Mouse (Mus musculus) heart, postnatal 4 days (tissue): ENCODE data around the gene Slc44a3. TPM values are rescaled to one million over a fixed set of nuclear protein-coding genes. Genes with fewer than 3 reads are reported as not detected.

Experiments
- DNase-seq: peaks from one replicate; pipeline ENCODE4 v3.0.0; 2021
- total RNA-seq, 2 experiments: library from RNA; stranded (reverse); gene quantifications; 2 replicates each; pipeline ENCODE4 v1.2.3; 2021

The Slc44a3 gene
- total RNA-seq, 2 experiments from 2014 or later: 0.41 to 0.98 TPM

GRCm38 (mm10) chr3:121425861-121426620 lies 106.2 kb downstream of the Slc44a3 start, which contains the start of gene Cnn3:
Cnn3 (plus strand) TSS chr3:121426497.
- peak; percentile 95 for DNase-seq

GRCm38 (mm10) chr3:121422405-121422804 lies 109.8 kb downstream of the Slc44a3 start:
- no peak for DNase-seq

- no peak for DNase-seq
Measured at GRCm38 (mm10) chr3:121418850-121419435, 113.3 kb downstream of the Slc44a3 start.

- DNase-seq: no peak
Measured at GRCm38 (mm10) chr3:121418251-121418601, 114.0 kb downstream of the Slc44a3 start.

- no peak for DNase-seq
Measured at GRCm38 (mm10) chr3:121417379-121418250, 114.6 kb downstream of the Slc44a3 start.

- no peak for DNase-seq
Measured at GRCm38 (mm10) chr3:121416171-121417154, 115.7 kb downstream of the Slc44a3 start.

- no peak for DNase-seq
Measured at GRCm38 (mm10) chr3:121411450-121411849, 120.8 kb downstream of the Slc44a3 start.

Other genes with a start within 250 kb of the Slc44a3 start
- 1 to 10 TPM in 1 of 2 experiments, under 1 TPM in 1; 0.69 to 1.7 TPM for gene Tmem56, start 249.3 kb downstream of the Slc44a3 start, total RNA-seq
- gene Alg14, start 240.6 kb downstream of the Slc44a3 start, total RNA-seq: 10 to 100 TPM; 21.9 to 24.7 TPM
- gene Cnn3, start 105.9 kb downstream of the Slc44a3 start, total RNA-seq: 100 to 1,000 TPM; 162 to 167 TPM
- gene 4930432M17Rik, start 138.4 kb upstream of the Slc44a3 start, total RNA-seq: not detected
- 10 to 100 TPM; 13.4 to 18.1 TPM for gene F3, start 191.1 kb upstream of the Slc44a3 start, total RNA-seq